Mouse (Mus musculus) brain, adult 2 months (tissue): Measurements from ENCODE around the gene Nprl3.
A peak's percentile ranks its signal among the peaks of the same experiment; 100 is the strongest.
"Not testable (repeated sequence)": the region's sequence is repeated elsewhere in the genome, so short reads cannot be mapped to it uniquely, and the experiment has no call there.

ENCODE experiments used
- DNase-seq: peaks from one replicate; pipeline ENCODE4 v3.0.0; 2011; ENCODE audit warnings: low read depth, low spot score

The Nprl3 gene

GRCm38 (mm10) chr11:32267188-32267884, at the start of gene Nprl3:
TSS of gene Nprl3 (minus strand) at chr11:32267707.
- DNase-seq, result peak; percentile 97

- no peak for DNase-seq
Measured at GRCm38 (mm10) chr11:32316009-32316408, 48.5 kb upstream of the Nprl3 start.

GRCm38 (mm10) chr11:32309928-32310327, 42.4 kb upstream of the Nprl3 start:
- no peak for DNase-seq

- no peak for DNase-seq
Measured at GRCm38 (mm10) chr11:32309446-32309845, 41.9 kb upstream of the Nprl3 start.

DNA sequence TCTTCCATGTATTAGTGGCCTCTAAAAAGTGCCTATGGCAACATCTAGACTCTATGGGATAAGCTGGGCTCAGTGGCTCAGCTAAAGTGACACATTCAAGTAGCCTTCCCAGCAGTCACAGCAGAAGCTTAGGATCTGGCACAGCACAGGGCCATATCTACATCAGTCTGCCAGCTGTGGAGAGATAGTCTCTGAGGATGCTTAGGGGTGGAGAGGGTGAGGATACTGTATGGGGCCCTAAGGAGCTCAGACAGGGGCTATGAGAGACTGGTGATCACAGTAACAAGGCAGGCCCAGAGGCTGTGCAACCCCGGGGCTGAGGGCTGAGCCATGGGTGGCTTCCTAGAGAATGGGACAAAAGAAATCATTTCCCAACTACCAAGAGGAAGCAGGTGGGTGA, 39.5 kb upstream of the Nprl3 start:
- DNase-seq, result no peak

GRCm38 (mm10) chr11:32303455-32303854, 35.9 kb upstream of the Nprl3 start:
- DNase-seq, result no peak

- DNase-seq, result peak; percentile 94
Measured at GRCm38 (mm10) chr11:32302824-32303419, 35.4 kb upstream of the Nprl3 start.

- no peak for DNase-seq
Measured at GRCm38 (mm10) chr11:32301506-32301905, 34.0 kb upstream of the Nprl3 start.

DNA sequence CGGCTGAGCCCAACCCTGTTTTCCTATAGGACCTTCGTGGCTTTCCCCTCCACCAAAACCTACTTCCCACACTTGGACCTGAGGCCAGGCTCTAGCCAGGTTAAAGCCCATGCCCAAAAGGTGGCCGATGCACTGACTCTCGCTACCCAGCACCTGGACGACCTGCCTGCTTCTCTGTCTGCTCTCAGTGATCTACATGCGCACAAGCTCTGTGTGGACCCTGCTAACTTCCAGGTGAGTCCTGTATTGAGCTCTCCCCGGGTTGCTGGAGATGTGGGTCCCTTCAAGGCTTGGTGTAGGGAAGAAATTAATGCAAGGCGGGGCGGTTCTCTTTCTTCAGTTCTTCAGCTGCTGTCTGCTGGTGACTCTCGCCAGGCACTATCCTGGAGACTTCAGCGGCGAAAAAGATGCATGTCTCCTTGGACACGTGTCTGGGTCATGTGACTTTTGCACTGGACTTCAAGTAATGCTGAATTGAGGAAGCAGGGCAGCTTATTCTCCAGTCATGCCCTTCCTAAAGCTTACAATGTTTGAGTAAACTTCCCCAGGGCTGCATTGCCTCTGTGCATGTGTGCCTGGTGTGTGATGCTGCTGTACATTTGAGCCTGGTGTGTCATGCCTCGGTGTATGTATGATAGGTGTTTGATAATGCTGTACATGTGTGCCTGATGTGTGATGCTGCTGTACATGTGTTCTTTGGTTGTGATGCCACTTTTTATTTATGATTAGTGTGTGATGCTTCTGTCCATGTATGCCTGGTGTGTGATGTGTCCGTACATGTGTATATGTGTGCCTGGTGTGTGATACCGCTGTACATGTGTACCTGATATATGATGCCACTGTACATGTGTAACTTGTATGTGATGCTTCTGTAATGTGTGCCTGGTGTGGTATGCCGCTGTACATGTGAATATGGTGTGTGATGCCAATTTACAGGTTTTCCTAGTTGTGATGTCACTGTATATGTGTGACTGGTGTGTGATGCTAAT, 33.1 kb upstream of the Nprl3 start:
- DNase-seq, result peak; percentile 32

DNA sequence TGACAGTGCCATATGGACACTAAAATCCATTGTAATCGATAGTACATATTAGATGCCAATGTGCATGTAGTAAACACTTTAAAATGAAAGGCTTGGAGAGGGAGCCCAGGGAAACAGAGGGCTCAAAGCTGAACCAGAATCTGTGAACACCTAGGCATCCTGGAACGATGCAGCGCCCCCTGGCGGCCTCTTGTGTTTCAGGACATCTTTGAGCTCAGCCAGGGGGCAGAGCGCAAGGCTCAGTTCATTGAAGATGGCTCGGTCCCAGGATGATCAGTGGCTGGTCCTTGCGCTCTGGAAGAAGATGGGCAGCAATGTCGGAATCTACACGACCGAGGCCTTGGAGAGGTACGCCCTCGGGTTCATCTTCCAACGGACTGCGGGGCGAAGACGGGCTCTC, 32.4 kb upstream of the Nprl3 start, which contains the start of gene Hbq1a:
Gene Hbq1a, plus strand, starts transcription at position 205 of the 400 bp plus-strand sequence.
- peak; percentile 53 for DNase-seq

DNA sequence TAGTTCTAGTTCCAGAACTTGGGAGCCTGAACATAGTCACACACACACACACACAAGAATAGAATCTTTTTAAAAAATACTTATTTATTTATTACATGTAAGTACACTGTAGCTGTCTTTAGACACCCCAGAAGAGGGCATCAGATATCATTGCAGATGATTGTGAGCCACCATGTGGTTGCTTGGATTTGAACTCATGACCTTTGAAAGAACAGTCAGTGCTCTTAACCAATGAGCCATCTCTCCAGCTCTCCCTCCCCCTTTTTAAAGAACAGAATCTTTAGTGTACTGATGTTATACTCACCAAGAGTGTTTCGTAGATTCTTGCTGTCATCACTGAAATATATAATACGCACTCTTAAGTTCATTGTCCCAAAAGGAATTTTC, 31.0 kb upstream of the Nprl3 start:
- DNase-seq, result no peak

DNA sequence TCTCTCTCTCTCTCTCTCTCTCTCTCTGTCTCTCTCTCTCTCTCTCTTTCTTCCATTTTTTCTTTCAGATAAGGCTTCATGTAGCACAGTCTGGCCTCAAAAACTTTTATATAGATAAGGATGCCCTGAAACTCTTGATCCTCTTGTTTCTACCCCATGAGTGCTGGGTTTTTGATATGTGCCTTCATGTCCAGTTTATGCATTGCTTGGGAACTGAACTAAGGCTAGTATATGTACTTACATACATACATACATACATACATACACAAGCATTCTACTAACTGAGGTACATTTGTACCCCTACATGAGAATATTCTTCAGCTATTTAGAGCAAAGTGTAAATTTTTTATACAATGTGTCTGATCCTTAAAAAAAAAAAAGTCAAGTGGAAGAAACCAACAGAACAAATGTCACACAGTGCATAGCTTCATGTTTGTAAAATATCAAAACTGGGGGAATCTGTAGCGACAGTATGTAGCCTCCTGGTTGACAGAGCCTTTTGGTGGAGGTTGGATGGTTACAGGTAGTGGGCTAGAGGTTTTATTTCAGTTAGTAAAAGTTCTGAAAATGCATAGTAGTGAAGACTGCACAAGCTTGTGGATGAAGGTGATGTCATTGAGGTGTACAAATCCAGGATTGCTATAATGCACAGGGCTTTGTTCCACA, 30.5 kb upstream of the Nprl3 start:
- no peak for DNase-seq

DNA sequence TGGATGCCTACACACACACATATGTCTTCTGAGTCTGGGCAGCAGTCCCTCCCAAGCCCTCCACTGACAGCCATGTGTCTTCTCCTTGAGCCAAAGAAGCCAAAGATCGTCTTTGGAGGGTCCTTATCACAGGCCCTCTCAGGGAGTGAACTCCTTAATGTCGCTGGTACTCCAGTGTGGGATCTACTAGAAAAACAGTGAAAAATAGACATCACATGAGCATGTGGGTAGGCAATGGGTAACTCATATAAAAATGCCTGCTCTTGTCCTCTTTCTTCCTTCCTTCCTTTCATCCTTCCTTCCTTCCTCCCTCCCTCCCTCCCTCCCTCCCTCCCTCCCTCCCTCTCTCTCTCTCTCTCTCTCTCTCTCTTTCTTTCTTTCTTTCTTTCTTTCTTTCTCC, 29.9 kb upstream of the Nprl3 start:
- DNase-seq, result not testable (repeated sequence)

DNA sequence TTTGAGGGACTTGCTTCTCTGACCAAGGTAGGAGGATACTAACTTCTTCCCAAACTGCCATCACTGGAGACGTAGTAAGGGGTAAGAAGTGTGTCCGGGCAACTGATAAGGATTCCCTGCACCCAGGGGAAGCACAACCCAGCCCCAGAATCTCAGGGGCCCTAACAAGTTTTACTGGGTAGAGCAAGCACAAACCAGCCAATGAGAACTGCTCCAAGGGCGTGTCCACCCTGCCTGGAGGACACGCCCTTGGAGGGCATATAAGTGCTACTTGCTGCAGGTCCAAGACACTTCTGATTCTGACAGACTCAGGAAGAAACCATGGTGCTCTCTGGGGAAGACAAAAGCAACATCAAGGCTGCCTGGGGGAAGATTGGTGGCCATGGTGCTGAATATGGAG, 28.7 kb upstream of the Nprl3 start, which contains the start of gene Hba-a2:
Gene Hba-a2, plus strand, starts transcription at position 287 of the 400 bp plus-strand sequence.
- not testable (repeated sequence) for DNase-seq

- not testable (repeated sequence) for DNase-seq
Measured at GRCm38 (mm10) chr11:32293479-32293878, 26.0 kb upstream of the Nprl3 start.

GRCm38 (mm10) chr11:32292819-32293218, 25.3 kb upstream of the Nprl3 start:
- DNase-seq, result not testable (repeated sequence)

GRCm38 (mm10) chr11:32287493-32287825, 20.0 kb upstream of the Nprl3 start:
- no peak for DNase-seq

- peak; percentile 65 for DNase-seq
Measured at GRCm38 (mm10) chr11:32286695-32287492, 19.4 kb upstream of the Nprl3 start, which contains the start of gene Hbq1b. TSS of gene Hbq1b (plus strand) at chr11:32286965.

DNA sequence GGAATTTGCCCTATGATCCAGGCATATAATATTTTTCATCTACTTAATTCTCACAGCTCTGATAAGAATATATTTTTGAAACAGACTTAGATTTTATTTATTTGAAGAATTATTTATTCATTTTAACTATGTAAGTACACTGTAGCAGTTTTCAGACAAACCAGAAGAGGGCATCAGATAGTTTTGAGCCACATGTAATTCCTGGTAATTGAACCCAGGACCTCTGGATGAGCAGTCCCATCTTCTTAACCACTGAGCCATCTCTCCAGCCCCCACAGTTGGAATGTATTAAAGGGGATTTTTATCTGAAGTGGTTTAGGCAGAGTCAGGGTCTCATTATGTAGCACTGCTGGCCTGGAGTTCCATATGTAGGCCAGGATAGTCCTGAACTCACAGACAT, 18.4 kb upstream of the Nprl3 start:
- DNase-seq, result not testable (repeated sequence)

GRCm38 (mm10) chr11:32285031-32285775, 17.7 kb upstream of the Nprl3 start:
- DNase-seq, result no peak
